ENCODE assay signal across 8 mouse cellular contexts in genomic region chr12:4768492-4769332, GRCm38 (mm10). TPM values are rescaled to one million over a fixed set of nuclear protein-coding genes. Genes with fewer than 3 reads are reported as not detected.
DNase-seq lines count a peak whose midpoint lies in the region; ATAC-seq and TF ChIP-seq lines count a peak whose summit lies in the region.

TSS of gene Pfn4 (plus strand) at chr12:4769022.
TSS of gene Fam228b (minus strand) at chr12:4769267.

- peak within 1 kb of the TSS; percentile 75 for H3K4me2 ChIP-seq in neural tube, embryonic 15.5 days

- no peaks in the 10 kb centered on the region for H3K4me1 ChIP-seq in lung, adult 2 months (ENCODE audit: control insufficient read depth, insufficient read depth, low read length)
- peaks cover 4% of the 10 kb centered on the region; the same call in 1 of the 2 replicates for H3K4me1 ChIP-seq in neural tube, embryonic 15.5 days

- no peak; the same call in 1 of the 2 replicates for TF ChIP-seq POLR2A in lung, adult 2 months (IDR thresholded peaks at IDR 0.05; ENCODE audit: borderline replicate concordance, extremely low read depth, low read depth, low read length)

- no peaks in the 10 kb centered on the region for H3K36me3 ChIP-seq in neural tube, embryonic 15.5 days

- no peaks in the 10 kb centered on the region for H3K27me3 ChIP-seq in neural tube, embryonic 15.5 days (replicated peaks)

- H3K9me3 ChIP-seq in neural tube, embryonic 15.5 days (replicated peaks) = no peaks in the 10 kb centered on the region

- TF ChIP-seq CTCF in layer of hippocampus, adult 2 months (conservative IDR thresholded peaks at IDR 0.05) = peak; percentile 96
- peak; percentile 63 for TF ChIP-seq CTCF in lung, adult 2 months (IDR thresholded peaks at IDR 0.05; ENCODE audit: insufficient read depth, low read length)

- 3% methylated on average over 61 of the region's 61 CpGs for WGBS in lung, adult 2 months
- WGBS in neural tube, embryonic 15.5 days = 2% methylated on average over 61 of the region's 61 CpGs

- peak; percentile 99 for ATAC-seq in neural tube, embryonic 15.5 days (ENCODE audit: low FRiP score)

- H3K9ac ChIP-seq in neural tube, embryonic 15.5 days (replicated peaks) = peak within 1 kb of the TSS; percentile 92

- H3K4me3 ChIP-seq in layer of hippocampus, adult 2 months = peak within 1 kb of the TSS; percentile 85
- H3K4me3 ChIP-seq in lung, adult 2 months (replicated peaks; ENCODE audit: extremely low read depth, low read depth, low read length) = peak within 1 kb of the TSS; percentile 98
- peak within 1 kb of the TSS; percentile 77 for H3K4me3 ChIP-seq in neural tube, embryonic 15.5 days (replicated peaks)

- H3K27ac ChIP-seq in layer of hippocampus, adult 2 months = peak within 1 kb of the TSS; percentile 99
- H3K27ac ChIP-seq in neural tube, embryonic 15.5 days (replicated peaks) = peak within 1 kb of the TSS; percentile 99

- peak; percentile 98 for DNase-seq in MN1 (ENCODE audit: low spot score)
- peak; percentile 99 for DNase-seq in cerebellum, adult 8-10 months
- peak; percentile 92 for DNase-seq in forelimb bud, embryonic 11.5 days (ENCODE audit: low read depth, low spot score)
- DNase-seq in heart, postnatal 4 days = peak; percentile 98
- DNase-seq in layer of hippocampus, adult 2 months (ENCODE audit: low spot score in 2 of 2) = peak; percentile 96 to 98
- peak; percentile 99 for DNase-seq in lung, adult 2 months
- DNase-seq in testis, postnatal 10 days (ENCODE audit: low spot score) = peak; percentile 97

RNA-seq across cellular contexts. Expression of gene Pfn4, which starts in this region (rescaled TPM):
- 1 to 10 TPM; 3.2 to 3.7 TPM for total RNA-seq in heart, postnatal 4 days (2021)
- 10 to 100 TPM; 11.7 to 14.1 TPM for total RNA-seq in layer of hippocampus, adult 2 months (2021)
- 0.08 and 0.10 TPM in 2 replicates for polyA plus RNA-seq in lung, adult 2 months (2012; rRNA removed)
- 12.0 and 13.3 TPM in 2 replicates for polyA plus RNA-seq in neural tube, embryonic 15.5 days (2015; fragmentation: Nextera tagmentation; extraction: Ambion mirVana)

RNA-seq across cellular contexts. Expression of gene Fam228b, which starts in this region (rescaled TPM):
- total RNA-seq in heart, postnatal 4 days (2021) = 1 to 10 TPM; 4.3 to 5.0 TPM
- 10 to 100 TPM; 22.2 to 27.6 TPM for total RNA-seq in layer of hippocampus, adult 2 months (2021)
- 0.12 and 0.72 TPM in 2 replicates for polyA plus RNA-seq in lung, adult 2 months (2012; rRNA removed)
- polyA plus RNA-seq in neural tube, embryonic 15.5 days (2015; fragmentation: Nextera tagmentation; extraction: Ambion mirVana) = 6.1 and 7.7 TPM in 2 replicates

Comparison
In these comparisons a context has a peak if more than half of its experiments do, and no peak if none do; other contexts are left out.
1. Peak in every context shown above with its lines: DNase-seq, ATAC-seq, H3K4me3 ChIP-seq and H3K27ac ChIP-seq.
2. RNA of gene Pfn4 (polyA plus RNA-seq): 12.0 to 13.3 TPM in neural tube, embryonic 15.5 days; 0.08 to 0.10 TPM in lung, adult 2 months; every median in the first group is over 10 times any median in the second.
3. Peak in DNase-seq and H3K4me3 ChIP-seq in lung, adult 2 months; RNA of the genes that start here not detected or under 1 TPM.